Mouse (Mus musculus) liver, postnatal 0 days (tissue): ENCODE measurements around the gene Csf1.
A peak's percentile ranks its signal among the peaks of the same experiment; 100 is the strongest.

Source experiments
- CTCF ChIP-seq: sonication (generic); IDR thresholded peaks from 2 replicates; pipeline ENCODE4 v1.5.1; 2016; ENCODE audit warnings: antibody characterized with exemption, low read depth
- EP300 ChIP-seq: IDR thresholded peaks from 2 replicates; pipeline ENCODE4 v1.6.1; 2016; ENCODE audit warnings: antibody characterized with exemption, low read depth, mild to moderate bottlenecking

DNA sequence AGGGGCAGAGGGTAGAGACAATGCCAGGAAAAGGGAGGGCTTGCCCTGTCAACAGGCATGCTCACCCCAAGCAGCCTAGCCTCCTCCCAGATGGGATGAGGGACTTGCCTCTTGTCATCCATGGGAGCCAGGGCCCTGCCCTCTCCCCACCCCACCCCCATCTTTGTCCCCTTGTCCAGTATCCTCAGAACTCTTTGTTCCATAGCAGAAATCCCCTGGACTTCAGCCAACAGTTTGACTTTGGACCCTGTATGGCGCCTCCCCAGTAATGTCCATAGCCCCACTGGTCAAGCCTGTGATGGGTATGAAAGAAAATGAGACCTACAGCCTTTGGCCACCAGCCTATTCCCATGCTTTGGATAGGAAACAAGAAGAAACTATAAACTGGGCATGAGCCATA lies 16.6 kb downstream of the Csf1 start:
- peak; percentile 75 for TF ChIP-seq EP300
- TF ChIP-seq CTCF, result no peak
